ENCODE assay signal across 8 mouse cellular contexts in the genomic region with DNA sequence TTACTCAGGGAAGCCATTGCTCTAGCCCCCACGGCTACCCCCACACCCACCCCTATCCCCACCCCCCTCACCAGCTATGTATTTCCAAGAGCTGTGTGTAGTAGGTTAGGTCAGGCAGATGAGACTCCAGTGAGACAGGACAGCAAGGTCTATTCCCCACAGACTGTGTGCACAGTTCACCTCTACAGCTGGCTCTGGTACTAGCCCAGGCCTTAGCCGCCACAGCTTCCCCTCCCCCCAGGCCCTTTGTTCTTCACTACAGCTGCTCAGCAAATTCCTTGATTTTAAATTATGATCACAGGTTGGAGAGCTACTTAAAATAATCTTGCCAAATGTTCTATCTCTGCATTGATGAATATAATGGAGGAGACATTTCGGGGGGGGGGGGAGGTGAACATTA.
DNase-seq lines count a peak whose midpoint lies in the region; ATAC-seq and TF ChIP-seq lines count a peak whose summit lies in the region.

No protein-coding gene starts in this region.

- ATAC-seq in forebrain, embryonic 13.5 days = peak; percentile 87
- no peak for ATAC-seq in intestine, postnatal 0 days
- no peak for ATAC-seq in lung, postnatal 0 days

- H3K9ac ChIP-seq in forebrain, embryonic 13.5 days = peak overlapping the region; percentile 53; the same call in 1 of the 2 replicates
- no peak overlapping the region for H3K9ac ChIP-seq in intestine, postnatal 0 days (ENCODE audit: low read depth, low read length)
- H3K9ac ChIP-seq in lung, postnatal 0 days (replicated peaks; ENCODE audit: low read depth) = no peak overlapping the region

- WGBS in forebrain, embryonic 13.5 days = 17% methylated on average over 3 of the region's 3 CpGs
- WGBS in intestine, postnatal 0 days = 2% methylated on average over 3 of the region's 3 CpGs
- WGBS in lung, postnatal 0 days = 10% methylated on average over 3 of the region's 3 CpGs

- no peaks in the 10 kb centered on the region for H3K9me3 ChIP-seq in forebrain, embryonic 13.5 days (replicated peaks)
- no peaks in the 10 kb centered on the region for H3K9me3 ChIP-seq in intestine, postnatal 0 days (ENCODE audit: control insufficient read depth)
- H3K9me3 ChIP-seq in lung, postnatal 0 days (ENCODE audit: low read length) = no peaks in the 10 kb centered on the region

- no peaks in the 10 kb centered on the region for H3K36me3 ChIP-seq in forebrain, embryonic 13.5 days (ENCODE audit: poor library complexity, severe bottlenecking)
- no peaks in the 10 kb centered on the region for H3K36me3 ChIP-seq in intestine, postnatal 0 days (ENCODE audit: control insufficient read depth, insufficient read depth)
- no peaks in the 10 kb centered on the region for H3K36me3 ChIP-seq in lung, postnatal 0 days (ENCODE audit: insufficient read depth, low read length)

- H3K4me1 ChIP-seq in forebrain, embryonic 13.5 days = peaks cover 43% of the 10 kb centered on the region
- H3K4me1 ChIP-seq in intestine, postnatal 0 days (replicated peaks; ENCODE audit: control insufficient read depth, insufficient read depth, low read length) = peaks cover 31% of the 10 kb centered on the region; the same call in 1 of the 2 replicates
- peaks cover 32% of the 10 kb centered on the region for H3K4me1 ChIP-seq in lung, postnatal 0 days (ENCODE audit: insufficient read depth, low read depth, low read length)

- TF ChIP-seq EP300 in lung, postnatal 0 days (IDR thresholded peaks at IDR 0.05) = no peak

- peak overlapping the region; percentile 38; the same call in 1 of the 2 replicates for H3K4me2 ChIP-seq in forebrain, embryonic 13.5 days
- H3K4me2 ChIP-seq in intestine, postnatal 0 days (replicated peaks; ENCODE audit: low read depth) = no peak overlapping the region
- H3K4me2 ChIP-seq in lung, postnatal 0 days (replicated peaks; ENCODE audit: low read depth, low read length) = no peak overlapping the region

- no peak overlapping the region for H3K4me3 ChIP-seq in forebrain, embryonic 13.5 days
- H3K4me3 ChIP-seq in intestine, postnatal 0 days (ENCODE audit: low read depth, low read length) = no peak overlapping the region
- H3K4me3 ChIP-seq in lung, postnatal 0 days (ENCODE audit: low read depth, low read length) = no peak overlapping the region

- DNase-seq in urinary bladder, postnatal 14 days (ENCODE audit: low spot score) = peak; percentile 50
- no peak for DNase-seq in urinary bladder, postnatal 4 days (ENCODE audit: low spot score in 2 of 2)
- DNase-seq in lung, postnatal 0 days (ENCODE audit: low spot score) = peak; percentile 59
- peak; percentile 71 for DNase-seq in testis, postnatal 10 days (ENCODE audit: low spot score)
- DNase-seq in frontal cortex, postnatal 10 days (ENCODE audit: low spot score in 2 of 2) = no peak
- DNase-seq in layer of hippocampus, postnatal 14 days (ENCODE audit: low spot score in 2 of 2) = no peak

- peak overlapping the region; percentile 97 for H3K27ac ChIP-seq in forebrain, embryonic 13.5 days
- peak overlapping the region; percentile 94 for H3K27ac ChIP-seq in intestine, postnatal 0 days (ENCODE audit: low read depth, low read length)
- H3K27ac ChIP-seq in lung, postnatal 0 days (ENCODE audit: low read length) = peak overlapping the region; percentile 94

- H3K27me3 ChIP-seq in forebrain, embryonic 13.5 days = no peaks in the 10 kb centered on the region
- no peaks in the 10 kb centered on the region for H3K27me3 ChIP-seq in intestine, postnatal 0 days (replicated peaks; ENCODE audit: control insufficient read depth, insufficient read depth, low read length)
- H3K27me3 ChIP-seq in lung, postnatal 0 days (replicated peaks; ENCODE audit: insufficient read depth, low read length) = no peaks in the 10 kb centered on the region

- no peak for TF ChIP-seq CTCF in intestine, postnatal 0 days (IDR thresholded peaks at IDR 0.05; ENCODE audit: low read depth)
- TF ChIP-seq CTCF in lung, postnatal 0 days (IDR thresholded peaks at IDR 0.05) = no peak

Comparison
In these comparisons a context has a peak if more than half of its experiments do, and no peak if none do; other contexts are left out.
1. DNase-seq: peak in urinary bladder, postnatal 14 days (single experiment), lung, postnatal 0 days (single experiment) and testis, postnatal 10 days (single experiment); none in urinary bladder, postnatal 4 days (0 of 2), frontal cortex, postnatal 10 days (0 of 2) and layer of hippocampus, postnatal 14 days (0 of 2).
2. Peak in every context shown above with its lines, with median percentiles within 50 percentile points of each other: H3K27ac ChIP-seq.